Mouse (Mus musculus) hindbrain, embryonic 12.5 days (tissue): Measurements from ENCODE around the gene Ctsd. TPM values are rescaled to one million over a fixed set of nuclear protein-coding genes. Genes with fewer than 3 reads are reported as not detected.
"Not testable (repeated sequence)": the region's sequence is repeated elsewhere in the genome, so short reads cannot be mapped to it uniquely, and the experiment has no call there.

Experiments used
- ATAC-seq: fragments of 200-750 bp; cut with Nextera tagmentation; 2 replicates; pipeline ENCODE4 v1.8.0; 2017; ENCODE audit warnings: moderate TSS enrichment; ENCODE audit not compliant: low FRiP score
- H3K27ac ChIP-seq: fragments of 300-500 bp; sonication (generic); 2 replicates; pipeline ENCODE4 v1.5.1; 2016; ENCODE audit warnings: mild to moderate bottlenecking
- H3K27me3 ChIP-seq: fragments of 300-500 bp; sonication (generic); 2 replicates; pipeline ENCODE4 v1.6.1; 2016; ENCODE audit warnings: mild to moderate bottlenecking
- H3K36me3 ChIP-seq: fragments of 300-500 bp; sonication (generic); 2 replicates; pipeline ENCODE4 v1.6.1; 2016; ENCODE audit warnings: mild to moderate bottlenecking
- H3K4me1 ChIP-seq: fragments of 300-500 bp; sonication (generic); 2 replicates; pipeline ENCODE4 v1.6.1; 2016
- H3K4me2 ChIP-seq: fragments of 300-500 bp; sonication (generic); replicated peaks from 2 replicates; pipeline ENCODE4 v1.6.1; 2016; ENCODE audit warnings: mild to moderate bottlenecking
- H3K4me3 ChIP-seq: fragments of 300-500 bp; sonication (generic); 2 replicates; pipeline ENCODE4 v1.5.1; 2016; ENCODE audit warnings: mild to moderate bottlenecking
- H3K9ac ChIP-seq: fragments of 300-500 bp; sonication (generic); 2 replicates; pipeline ENCODE4 v1.6.1; 2016; ENCODE audit warnings: mild to moderate bottlenecking, moderate library complexity
- H3K9me3 ChIP-seq: fragments of 300-500 bp; sonication (generic); replicated peaks from 2 replicates; pipeline ENCODE4 v1.6.1; 2016; ENCODE audit warnings: mild to moderate bottlenecking
- WGBS: fragments of 180-500 bp; shearing (Covaris S2); methylation state at CpG from one replicate; pipeline ENCODE4 v1.1.7; 2016; 5-methylcytosine and 5-hydroxymethylcytosine counted together
- polyA plus RNA-seq: library from polyadenylated mRNA; unstranded; fragments of >200 nt; fragmentation: Nextera tagmentation; extraction: Ambion mirVana; gene quantifications from 2 replicates; pipeline ENCODE4 v1.2.1, GENCODE M21; 2016

Gene Ctsd
- polyA plus RNA-seq, 1 experiment from 2014 or later, result 215 TPM

GRCm38 (mm10) chr7:142418027-142418426 is 30.2 kb upstream of the Ctsd start:
- Histone ChIP-seq H3K27me3 (no peaks in the 10 kb centered on the region), H3K9me3 (no peaks in the 10 kb centered on the region), H3K9ac (no peak overlapping the region), H3K4me3 (no peak overlapping the region), H3K4me1 (no peaks in the 10 kb centered on the region), H3K27ac (no peak overlapping the region), H3K36me3 (no peaks in the 10 kb centered on the region), H3K4me2 (no peak overlapping the region)
- ATAC-seq, result no peak
- 93% methylated on average over 2 of the region's 2 CpGs for WGBS

GRCm38 (mm10) chr7:142416225-142416624 is 28.4 kb upstream of the Ctsd start:
- H3K4me1 ChIP-seq, result no peaks in the 10 kb centered on the region
- no peak for ATAC-seq
- no peaks in the 10 kb centered on the region for H3K27me3 ChIP-seq
- H3K4me2 ChIP-seq, result no peak overlapping the region
- no peak overlapping the region for H3K4me3 ChIP-seq
- H3K9ac ChIP-seq, result no peak overlapping the region
- H3K9me3 ChIP-seq, result no peaks in the 10 kb centered on the region
- no peaks in the 10 kb centered on the region for H3K36me3 ChIP-seq
- H3K27ac ChIP-seq, result no peak overlapping the region
- 69% methylated on average over 3 of the region's 3 CpGs for WGBS

GRCm38 (mm10) chr7:142415314-142415713 is 27.5 kb upstream of the Ctsd start:
- Histone ChIP-seq H3K4me2 (no peak overlapping the region), H3K4me3 (no peak overlapping the region), H3K27ac (no peak overlapping the region), H3K9ac (no peak overlapping the region), H3K4me1 (no peaks in the 10 kb centered on the region), H3K27me3 (no peaks in the 10 kb centered on the region), H3K36me3 (no peaks in the 10 kb centered on the region), H3K9me3 (no peaks in the 10 kb centered on the region)
- 67% methylated on average over 4 of the region's 4 CpGs for WGBS
- ATAC-seq, result no peak

GRCm38 (mm10) chr7:142413285-142413684 is 25.4 kb upstream of the Ctsd start:
- no peaks in the 10 kb centered on the region for H3K36me3 ChIP-seq
- H3K27me3 ChIP-seq, result no peaks in the 10 kb centered on the region
- no peak for ATAC-seq
- H3K9ac ChIP-seq, result no peak overlapping the region
- no peaks in the 10 kb centered on the region for H3K4me1 ChIP-seq
- H3K9me3 ChIP-seq, result no peaks in the 10 kb centered on the region
- WGBS, result 88% methylated on average over 6 of the region's 6 CpGs
- H3K4me3 ChIP-seq, result no peak overlapping the region
- H3K4me2 ChIP-seq, result no peak overlapping the region
- no peak overlapping the region for H3K27ac ChIP-seq

DNA sequence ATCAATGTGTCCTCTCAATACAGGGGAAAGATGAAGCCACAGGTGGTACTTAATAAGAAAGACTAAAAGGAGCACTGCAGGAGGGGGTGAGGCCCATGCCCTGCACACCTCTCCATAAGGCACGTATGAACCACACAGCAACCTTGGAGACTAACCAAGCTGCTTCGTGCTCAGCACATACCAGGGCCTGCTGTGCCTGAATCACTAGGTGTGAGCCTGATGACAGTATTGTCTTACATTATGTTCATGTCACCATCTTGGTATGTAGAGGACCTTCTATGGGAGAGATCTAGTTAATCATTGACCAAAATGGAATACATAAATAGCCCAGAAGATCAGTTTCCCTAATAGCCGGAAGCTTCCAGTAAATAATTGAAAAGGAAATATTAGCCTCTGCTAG is 21.8 kb upstream of the Ctsd start:
- H3K27ac ChIP-seq, result no peak overlapping the region
- WGBS, result 81% methylated on average over 3 of the region's 3 CpGs
- H3K4me2 ChIP-seq, result no peak overlapping the region
- no peaks in the 10 kb centered on the region for H3K36me3 ChIP-seq
- ATAC-seq, result no peak
- no peaks in the 10 kb centered on the region for H3K4me1 ChIP-seq
- H3K9ac ChIP-seq, result no peak overlapping the region
- H3K9me3 ChIP-seq, result no peaks in the 10 kb centered on the region
- no peaks in the 10 kb centered on the region for H3K27me3 ChIP-seq
- H3K4me3 ChIP-seq, result no peak overlapping the region

DNA sequence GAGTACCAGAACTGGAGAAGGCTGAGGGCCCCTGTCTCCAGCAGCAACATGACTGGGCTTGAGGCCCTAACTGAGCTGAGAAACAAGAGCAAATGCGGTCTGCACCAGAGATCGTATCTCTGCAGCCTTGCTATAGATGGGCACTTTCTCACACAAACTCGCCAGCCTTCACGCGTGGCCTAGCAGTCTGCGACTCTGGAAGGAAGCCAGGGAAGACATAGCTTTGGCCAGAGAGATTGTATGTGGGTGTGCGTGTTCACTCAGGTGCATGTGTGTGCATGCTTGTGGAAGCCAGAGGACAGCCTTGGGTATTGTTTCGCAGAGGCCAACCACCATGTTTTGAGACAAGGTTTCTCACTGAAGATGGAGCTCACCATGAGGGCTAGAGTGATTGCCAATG is 20.8 kb upstream of the Ctsd start:
- Histone ChIP-seq H3K27ac (no peak overlapping the region), H3K4me3 (no peak overlapping the region), H3K27me3 (no peaks in the 10 kb centered on the region), H3K4me2 (no peak overlapping the region), H3K4me1 (no peaks in the 10 kb centered on the region), H3K9me3 (no peaks in the 10 kb centered on the region), H3K9ac (no peak overlapping the region), H3K36me3 (no peaks in the 10 kb centered on the region)
- WGBS, result 92% methylated on average over 8 of the region's 8 CpGs
- no peak for ATAC-seq

GRCm38 (mm10) chr7:142407935-142408334 is 20.1 kb upstream of the Ctsd start:
- Histone ChIP-seq H3K9me3 (no peaks in the 10 kb centered on the region), H3K36me3 (no peaks in the 10 kb centered on the region), H3K27me3 (no peaks in the 10 kb centered on the region), H3K9ac (no peak overlapping the region), H3K27ac (no peak overlapping the region), H3K4me1 (no peaks in the 10 kb centered on the region), H3K4me3 (no peak overlapping the region), H3K4me2 (no peak overlapping the region)
- WGBS, result 66% methylated on average over 4 of the region's 4 CpGs
- no peak for ATAC-seq

GRCm38 (mm10) chr7:142405134-142405533 is 17.3 kb upstream of the Ctsd start:
- H3K4me3 ChIP-seq, H3K27me3 ChIP-seq, ATAC-seq, H3K4me2 ChIP-seq, H3K4me1 ChIP-seq, H3K9me3 ChIP-seq, H3K36me3 ChIP-seq, H3K27ac ChIP-seq, H3K9ac ChIP-seq: not testable (repeated sequence)
- 84% methylated on average over 5 of the region's 5 CpGs for WGBS

GRCm38 (mm10) chr7:142403591-142403990 is 15.8 kb upstream of the Ctsd start:
- H3K4me1 ChIP-seq, result no peaks in the 10 kb centered on the region
- no peak overlapping the region for H3K4me2 ChIP-seq
- H3K9ac ChIP-seq, result no peak overlapping the region
- H3K9me3 ChIP-seq, result no peaks in the 10 kb centered on the region
- H3K27ac ChIP-seq, result no peak overlapping the region
- H3K4me3 ChIP-seq, result no peak overlapping the region
- H3K27me3 ChIP-seq, result no peaks in the 10 kb centered on the region
- no peak for ATAC-seq
- WGBS, result 92% methylated on average over 4 of the region's 4 CpGs
- H3K36me3 ChIP-seq, result no peaks in the 10 kb centered on the region

DNA sequence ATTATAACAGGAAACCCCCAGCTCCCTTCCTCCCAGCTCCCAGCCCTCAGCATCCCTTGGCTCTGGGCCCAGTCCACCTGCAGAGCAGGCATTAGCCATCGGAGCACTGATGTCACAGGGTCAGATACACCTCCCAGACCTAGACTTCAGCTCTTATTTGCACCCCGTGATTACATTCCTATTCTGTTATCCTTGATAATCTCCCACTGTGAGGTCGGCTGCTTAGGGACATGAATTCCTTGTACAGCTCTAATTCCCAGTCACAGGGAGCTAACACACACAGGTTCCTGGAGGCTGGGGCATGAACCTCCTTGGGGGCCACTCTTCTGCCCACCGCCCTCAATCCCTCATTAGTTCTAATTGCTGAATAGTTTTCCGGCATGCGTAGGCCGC is 12.9 kb upstream of the Ctsd start:
- H3K4me3 ChIP-seq, result no peak overlapping the region
- H3K4me2 ChIP-seq, result no peak overlapping the region
- no peak overlapping the region for H3K27ac ChIP-seq
- no peaks in the 10 kb centered on the region for H3K27me3 ChIP-seq
- no peaks in the 10 kb centered on the region for H3K4me1 ChIP-seq
- WGBS, result 62% methylated on average over 7 of the region's 7 CpGs
- no peak overlapping the region for H3K9ac ChIP-seq
- ATAC-seq, result no peak
- no peaks in the 10 kb centered on the region for H3K9me3 ChIP-seq
- no peaks in the 10 kb centered on the region for H3K36me3 ChIP-seq

DNA sequence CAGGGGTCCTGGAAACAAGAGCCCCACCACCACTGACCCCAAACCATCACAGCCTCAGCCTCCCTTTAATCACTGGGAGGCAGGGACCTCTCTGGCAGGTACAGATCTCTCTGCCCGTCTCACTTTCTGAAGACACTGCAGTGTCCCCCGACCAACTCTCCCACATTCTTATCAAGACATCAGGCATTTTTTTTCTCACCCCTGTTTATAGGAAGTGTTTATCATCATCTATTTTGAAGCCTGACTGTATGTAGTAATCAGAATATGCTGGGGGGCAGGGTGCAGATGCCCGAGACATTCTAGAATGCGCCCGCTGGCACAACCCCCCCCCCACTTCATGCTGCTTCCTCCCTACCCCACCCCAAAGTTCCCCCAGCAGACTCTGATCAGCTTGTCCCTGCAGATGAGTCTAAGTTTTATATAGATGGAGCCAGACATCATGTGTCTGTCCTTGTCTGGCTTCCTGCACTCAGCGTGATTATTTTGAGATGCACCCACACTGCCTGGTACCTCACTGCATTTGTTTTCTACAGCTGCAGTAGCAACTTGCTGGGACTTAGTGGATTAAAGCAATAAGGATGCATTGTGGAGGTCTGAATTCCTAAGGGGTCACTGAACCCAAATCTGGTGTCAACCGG is 12.4 kb upstream of the Ctsd start:
- no peaks in the 10 kb centered on the region for H3K36me3 ChIP-seq
- no peak overlapping the region for H3K4me3 ChIP-seq
- WGBS, result 76% methylated on average over 7 of the region's 7 CpGs
- no peak overlapping the region for H3K4me2 ChIP-seq
- no peak for ATAC-seq
- no peak overlapping the region for H3K27ac ChIP-seq
- no peaks in the 10 kb centered on the region for H3K27me3 ChIP-seq
- no peaks in the 10 kb centered on the region for H3K4me1 ChIP-seq
- no peaks in the 10 kb centered on the region for H3K9me3 ChIP-seq
- H3K9ac ChIP-seq, result no peak overlapping the region

DNA sequence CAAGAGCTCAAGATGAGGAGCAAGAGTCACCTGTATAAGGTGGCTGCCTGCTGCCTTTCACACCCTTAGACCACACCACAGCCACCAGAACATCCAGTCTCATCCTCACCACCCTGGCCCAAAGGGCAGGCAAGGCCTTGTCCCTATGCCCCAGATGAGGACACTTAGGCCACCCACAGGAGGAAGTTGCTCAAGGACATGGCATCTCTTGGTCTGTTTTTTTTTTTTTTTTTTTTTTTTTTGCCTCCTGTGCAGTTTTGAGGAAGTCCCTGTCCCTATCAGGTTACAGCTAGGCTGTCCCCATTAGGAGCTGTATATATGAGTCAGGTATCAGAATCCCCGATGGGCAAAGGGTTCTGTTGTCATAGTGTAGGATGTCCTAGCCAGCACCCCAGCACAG is 11.4 kb upstream of the Ctsd start:
- no peak overlapping the region for H3K4me2 ChIP-seq
- H3K4me1 ChIP-seq, result no peaks in the 10 kb centered on the region
- H3K9me3 ChIP-seq, result no peaks in the 10 kb centered on the region
- no peak for ATAC-seq
- no peak overlapping the region for H3K9ac ChIP-seq
- no peak overlapping the region for H3K27ac ChIP-seq
- no peaks in the 10 kb centered on the region for H3K36me3 ChIP-seq
- WGBS, result 63% methylated on average over 1 of the region's 1 CpGs
- no peaks in the 10 kb centered on the region for H3K27me3 ChIP-seq
- no peak overlapping the region for H3K4me3 ChIP-seq

DNA sequence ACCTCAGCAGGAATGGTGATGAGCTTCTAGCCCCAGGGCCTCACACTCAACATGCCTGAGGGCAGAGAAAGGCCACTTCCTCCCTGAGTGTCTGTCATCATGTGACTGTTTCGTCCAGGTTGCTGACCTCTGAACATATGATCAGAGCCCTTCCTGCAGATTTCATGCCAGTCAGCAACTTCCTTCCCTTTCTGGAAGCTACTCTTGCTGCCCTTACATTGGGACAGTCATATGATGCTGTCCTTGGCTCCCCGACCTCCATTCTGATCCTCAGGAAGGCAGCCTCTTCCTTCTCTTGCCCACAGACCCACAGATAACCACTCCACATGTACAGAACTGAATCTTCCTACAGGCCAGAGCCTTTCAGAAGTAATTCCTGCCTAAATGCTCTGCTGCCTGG is 10.2 kb upstream of the Ctsd start:
- 65% methylated on average over 2 of the region's 2 CpGs for WGBS
- Histone ChIP-seq H3K9me3 (no peaks in the 10 kb centered on the region), H3K9ac (no peak overlapping the region), H3K4me3 (no peak overlapping the region), H3K27me3 (no peaks in the 10 kb centered on the region), H3K27ac (no peak overlapping the region), H3K4me1 (no peaks in the 10 kb centered on the region), H3K36me3 (no peaks in the 10 kb centered on the region), H3K4me2 (no peak overlapping the region)
- ATAC-seq, result no peak
